Mouse (Mus musculus): ENCODE results near the gene Zfp775. TPM values are rescaled to one million over a fixed set of nuclear protein-coding genes. Genes with fewer than 3 reads are reported as not detected.

The Zfp775 gene
- total and polyA plus RNA-seq, 3 experiments: 3.2 to 6.5 (median 3.5) TPM

- Histone ChIP-seq H3K79me2 (replicated peaks; ENCODE audit: control insufficient read depth, extremely low read depth, insufficient read depth, poor library complexity, severe bottlenecking) (peaks cover 30% of the 10 kb centered on the region), H3K9ac (ENCODE audit: insufficient read depth, low read depth) (no peak overlapping the region), H3K27me3 (replicated peaks) (no peaks in the 10 kb centered on the region), H3K9me3 (replicated peaks; ENCODE audit: low read length) (peaks cover 8% of the 10 kb centered on the region), H3K4me1 (ENCODE audit: control insufficient read depth in 1 of 2, insufficient read depth in 2 of 2) (peaks cover 15 to 42% of the 10 kb centered on the region in 2 experiments), H3K27ac (ENCODE audit: insufficient read depth, low read depth) (no peak overlapping the region), H3K4me3 (replicated peaks in 1 of 3; ENCODE audit: low read depth in 2 of 3, low read length in 2 of 3, poor library complexity in 1 of 3) (no peak overlapping the region), H3K4me2 (ENCODE audit: insufficient read depth, low read depth, poor library complexity, severe bottlenecking) (no peak overlapping the region), H3K36me3 (replicated peaks in 1 of 2; ENCODE audit: control insufficient read depth in 1 of 2, insufficient read depth in 1 of 2, low read length in 1 of 2) (peaks cover 38 to 52% of the 10 kb centered on the region in 2 experiments)
- DNase-seq (ENCODE audit: extremely low read depth): no peak
- dilution Hi-C loops (cut with MboI; ENCODE audit: extremely low pct_ligation_motif_present, extremely low pct_unique_long_range_greater_than_20kb, low sequenced_read_pairs) (no loop called here), in situ Hi-C loops (cut with MboI; ENCODE audit: low pct_ligation_motif_present, low pct_unique_long_range_greater_than_20kb, low sequenced_read_pairs) (no loop called here)
- no peak for TF ChIP-seq USF1 (IDR thresholded peaks at IDR 0.05; ENCODE audit: low read depth, low read length)
- TF ChIP-seq JUND (conservative IDR thresholded peaks at IDR 0.05; ENCODE audit: low read depth, low read length): no peak
- no peak for TF ChIP-seq IRF4 (IDR thresholded peaks at IDR 0.05; ENCODE audit: low read depth, low read length)
- TF ChIP-seq MEF2A (IDR thresholded peaks at IDR 0.05; ENCODE audit: borderline replicate concordance, low read depth, low read length): no peak
- TF ChIP-seq NELFE (IDR thresholded peaks at IDR 0.05; ENCODE audit: low read depth, low read length): no peak
- no peak for TF ChIP-seq ZMIZ1 (IDR thresholded peaks at IDR 0.05; ENCODE audit: low read depth, low read length)
- no peak for TF ChIP-seq EP300 (IDR thresholded peaks at IDR 0.05; ENCODE audit: low read length)
- TF ChIP-seq SIN3A (IDR thresholded peaks at IDR 0.05; ENCODE audit: low read length): no peak
- no peak for TF ChIP-seq MYC (IDR thresholded peaks at IDR 0.05; ENCODE audit: low read depth, low read length)
- no peak for TF ChIP-seq MXI1 (IDR thresholded peaks at IDR 0.05; ENCODE audit: low read depth, low read length)
- no peak for TF ChIP-seq ZC3H11A (IDR thresholded peaks at IDR 0.05; ENCODE audit: low read depth, low read length)
- TF ChIP-seq PAX5 (IDR thresholded peaks at IDR 0.05; ENCODE audit: low read length): no peak
- TF ChIP-seq NRF1 (IDR thresholded peaks at IDR 0.05; ENCODE audit: low read depth, low read length): no peak
These were observed 48.2 kb downstream of the Zfp775 start for GRCm38 (mm10) chr6:48650041-48650440.

- H3K4me3 ChIP-seq (replicated peaks in 1 of 3; ENCODE audit: low read depth in 2 of 3, low read length in 2 of 3, poor library complexity in 1 of 3): no peak overlapping the region
- H3K4me2 ChIP-seq (ENCODE audit: insufficient read depth, low read depth, poor library complexity, severe bottlenecking): no peak overlapping the region
- no peaks in the 10 kb centered on the region for H3K27me3 ChIP-seq (replicated peaks)
- H3K9me3 ChIP-seq (replicated peaks; ENCODE audit: low read length): no peaks in the 10 kb centered on the region
- in situ Hi-C loops (cut with MboI; ENCODE audit: low pct_ligation_motif_present, low pct_unique_long_range_greater_than_20kb, low sequenced_read_pairs) (no loop called here), dilution Hi-C loops (cut with MboI; ENCODE audit: extremely low pct_ligation_motif_present, extremely low pct_unique_long_range_greater_than_20kb, low sequenced_read_pairs) (no loop called here)
- H3K36me3 ChIP-seq (replicated peaks in 1 of 2; ENCODE audit: control insufficient read depth in 1 of 2, insufficient read depth in 1 of 2, low read length in 1 of 2): peaks cover 41 to 56% of the 10 kb centered on the region in 2 experiments
- peaks cover 0 to 3% of the 10 kb centered on the region in 2 experiments; a peak in 1 of 4 replicates for H3K4me1 ChIP-seq (ENCODE audit: control insufficient read depth in 1 of 2, insufficient read depth in 2 of 2)
- TF ChIP-seq ZKSCAN1 (IDR thresholded peaks at IDR 0.05; ENCODE audit: borderline replicate concordance, low read depth, low read length): no peak
- no peak for TF ChIP-seq UBTF (IDR thresholded peaks at IDR 0.05; ENCODE audit: low read depth, low read length)
- TF ChIP-seq SMC3 (IDR thresholded peaks at IDR 0.05; ENCODE audit: low read depth, low read length): no peak
- TF ChIP-seq MEF2A (IDR thresholded peaks at IDR 0.05; ENCODE audit: borderline replicate concordance, low read depth, low read length): no peak
- TF ChIP-seq RCOR1 (conservative IDR thresholded peaks at IDR 0.05; ENCODE audit: low read depth, low read length): no peak
- TF ChIP-seq IRF4 (IDR thresholded peaks at IDR 0.05; ENCODE audit: low read depth, low read length): no peak
- no peak for TF ChIP-seq MAFK (IDR thresholded peaks at IDR 0.05; ENCODE audit: insufficient replicate concordance, low read length)
- no peak for TF ChIP-seq POLR2A (IDR thresholded peaks at IDR 0.05; ENCODE audit: low read depth, low read length)
- TF ChIP-seq MAX (IDR thresholded peaks at IDR 0.05; ENCODE audit: low read length): no peak
- no peak for TF ChIP-seq CTCF (conservative IDR thresholded peaks at IDR 0.05 in 1 of 2, IDR thresholded peaks at IDR 0.05 in 1 of 2; ENCODE audit: low read depth in 2 of 2, low read length in 2 of 2)
- no peak for TF ChIP-seq MXI1 (IDR thresholded peaks at IDR 0.05; ENCODE audit: low read depth, low read length)
- no peak for TF ChIP-seq TCF12 (IDR thresholded peaks at IDR 0.05; ENCODE audit: low read depth, low read length)
- TF ChIP-seq HCFC1 (IDR thresholded peaks at IDR 0.05; ENCODE audit: low read depth, low read length): no peak
- no peak for TF ChIP-seq ELF1 (IDR thresholded peaks at IDR 0.05; ENCODE audit: low read depth, low read length)
- TF ChIP-seq ETS1 (conservative IDR thresholded peaks at IDR 0.05; ENCODE audit: low read depth, low read length): no peak
- TF ChIP-seq ZC3H11A (IDR thresholded peaks at IDR 0.05; ENCODE audit: low read depth, low read length): no peak
- no peak for TF ChIP-seq CHD1 (IDR thresholded peaks at IDR 0.05; ENCODE audit: low read depth, low read length)
- no peak for TF ChIP-seq E2F4 (IDR thresholded peaks at IDR 0.05; ENCODE audit: insufficient replicate concordance, low read depth, low read length)
- TF ChIP-seq JUN (IDR thresholded peaks at IDR 0.05; ENCODE audit: insufficient read depth, low read depth, low read length): no peak
- H3K79me2 ChIP-seq (replicated peaks; ENCODE audit: control insufficient read depth, extremely low read depth, insufficient read depth, poor library complexity, severe bottlenecking): 0 out of 2 replicates have a peak, but pooled peaks cover 7% of the 10 kb centered on the region
- no peak overlapping the region for H3K27ac ChIP-seq (ENCODE audit: insufficient read depth, low read depth)
- DNase-seq (ENCODE audit: extremely low read depth): no peak
- no peak overlapping the region for H3K9ac ChIP-seq (ENCODE audit: insufficient read depth, low read depth)
These were observed 56.9 kb downstream of the Zfp775 start for GRCm38 (mm10) chr6:48658721-48659120.
